16 mouse cellular contexts compared by ENCODE assay signal in the genomic region with DNA sequence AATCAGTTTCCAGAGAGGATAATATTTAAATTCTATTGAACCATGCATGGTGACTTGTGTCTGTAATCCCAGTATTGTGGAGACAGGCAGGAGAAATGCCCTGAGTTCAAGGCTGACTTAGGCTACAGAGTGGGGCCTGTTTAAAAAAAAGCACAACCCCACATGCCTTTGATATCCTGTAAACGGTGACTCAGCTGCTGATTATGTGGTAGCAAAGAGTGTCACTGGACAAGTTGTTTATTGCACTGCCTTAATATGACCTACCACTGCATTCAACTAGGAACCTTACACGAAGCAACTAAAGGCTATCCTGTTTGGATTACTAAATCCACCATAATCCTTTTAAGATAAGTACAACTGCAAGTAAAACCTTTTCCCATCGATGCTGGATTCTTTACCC.
"Had no signal": no experiment of that assay in that cellular context is flagged by ENCODE, and none has a peak within 500 bp of the region (broad histone marks: within the 10 kb centered on the region; RNA-seq: fewer than 3 reads in every experiment).

No protein-coding gene starts in this region.

- ATAC-seq: liver, postnatal 0 days; lung, postnatal 0 days; midbrain, embryonic 13.5 days had no signal

- DNase-seq: kidney, adult 9 months; kidney, postnatal 14 days; kidney, postnatal 4 days; left cerebral cortex, postnatal 4 days; liver, postnatal 0 days; lung, embryonic 14.5 days; lung, postnatal 36 days; thymus, adult 18-20 months; thymus, postnatal 4 days had no signal

- H3K27me3 ChIP-seq: limb, embryonic 12.5 days; limb, embryonic 15.5 days; megakaryocyte, embryonic 14.5 days; midbrain, embryonic 13.5 days; neural tube, embryonic 12.5 days; neural tube, embryonic 15.5 days had no signal
